Mouse (Mus musculus): ENCODE measurements around the gene Ggps1. TPM values are rescaled to one million over a fixed set of nuclear protein-coding genes. Genes with fewer than 3 reads are reported as not detected.
"Not testable (repeated sequence)": the region's sequence is repeated elsewhere in the genome, so short reads cannot be mapped to it uniquely, and the experiment has no call there.

Gene Ggps1
- polyA plus RNA-seq, 1 experiment: 40.2 TPM

- no peak for DNase-seq (ENCODE audit: low read depth)
- TF ChIP-seq POLR2A (IDR thresholded peaks at IDR 0.05; ENCODE audit: borderline replicate concordance, extremely low read depth, insufficient read depth, insufficient read length, poor library complexity, severe bottlenecking): no peak
Measured at GRCm38 (mm10) chr13:14035875-14036630, 27.2 kb downstream of the Ggps1 start.

- not testable (repeated sequence) for DNase-seq (ENCODE audit: low read depth)
Measured at GRCm38 (mm10) chr13:14035352-14035751, 27.9 kb downstream of the Ggps1 start.

GRCm38 (mm10) chr13:14034073-14034348 lies 29.3 kb downstream of the Ggps1 start:
- TF ChIP-seq POLR2A (IDR thresholded peaks at IDR 0.05; ENCODE audit: borderline replicate concordance, extremely low read depth, insufficient read depth, insufficient read length, poor library complexity, severe bottlenecking) (no peak), CTCF (IDR thresholded peaks at IDR 0.05; ENCODE audit: borderline replicate concordance, extremely low read depth, insufficient read depth, insufficient read length) (no peak)
- DNase-seq (ENCODE audit: low read depth): no peak

- DNase-seq (ENCODE audit: low read depth): no peak
- TF ChIP-seq POLR2A (IDR thresholded peaks at IDR 0.05; ENCODE audit: borderline replicate concordance, extremely low read depth, insufficient read depth, insufficient read length, poor library complexity, severe bottlenecking) (no peak), CTCF (IDR thresholded peaks at IDR 0.05; ENCODE audit: borderline replicate concordance, extremely low read depth, insufficient read depth, insufficient read length) (no peak)
Measured at GRCm38 (mm10) chr13:14033309-14034072, 29.8 kb downstream of the Ggps1 start.

GRCm38 (mm10) chr13:14026154-14026820 lies 37.0 kb downstream of the Ggps1 start:
- DNase-seq (ENCODE audit: low read depth): no peak

GRCm38 (mm10) chr13:14025554-14025953 lies 37.7 kb downstream of the Ggps1 start:
- TF ChIP-seq CTCF (IDR thresholded peaks at IDR 0.05; ENCODE audit: borderline replicate concordance, extremely low read depth, insufficient read depth, insufficient read length) (no peak), POLR2A (IDR thresholded peaks at IDR 0.05; ENCODE audit: borderline replicate concordance, extremely low read depth, insufficient read depth, insufficient read length, poor library complexity, severe bottlenecking) (no peak)
- DNase-seq (ENCODE audit: low read depth): no peak

More at GRCm38 (mm10) chr13:14026154-14026820, 37.0 kb downstream of the Ggps1 start:
- TF ChIP-seq POLR2A (IDR thresholded peaks at IDR 0.05; ENCODE audit: borderline replicate concordance, extremely low read depth, insufficient read depth, insufficient read length, poor library complexity, severe bottlenecking): no peak
- no peak for TF ChIP-seq CTCF (IDR thresholded peaks at IDR 0.05; ENCODE audit: borderline replicate concordance, extremely low read depth, insufficient read depth, insufficient read length)

GRCm38 (mm10) chr13:14021417-14021816 lies 41.9 kb downstream of the Ggps1 start:
- DNase-seq (ENCODE audit: low read depth): not testable (repeated sequence)

- no peak for DNase-seq (ENCODE audit: low read depth)
Measured at GRCm38 (mm10) chr13:14018852-14019251, 44.4 kb downstream of the Ggps1 start.

GRCm38 (mm10) chr13:14018283-14018682 lies 45.0 kb downstream of the Ggps1 start:
- TF ChIP-seq POLR2A (IDR thresholded peaks at IDR 0.05; ENCODE audit: borderline replicate concordance, extremely low read depth, insufficient read depth, insufficient read length, poor library complexity, severe bottlenecking) (no peak), CTCF (IDR thresholded peaks at IDR 0.05; ENCODE audit: borderline replicate concordance, extremely low read depth, insufficient read depth, insufficient read length) (no peak)
- DNase-seq (ENCODE audit: low read depth): no peak

More at GRCm38 (mm10) chr13:14018852-14019251, 44.4 kb downstream of the Ggps1 start:
- TF ChIP-seq CTCF (IDR thresholded peaks at IDR 0.05; ENCODE audit: borderline replicate concordance, extremely low read depth, insufficient read depth, insufficient read length) (no peak), POLR2A (IDR thresholded peaks at IDR 0.05; ENCODE audit: borderline replicate concordance, extremely low read depth, insufficient read depth, insufficient read length, poor library complexity, severe bottlenecking) (no peak)

GRCm38 (mm10) chr13:14015609-14016008 lies 47.7 kb downstream of the Ggps1 start:
- no peak for TF ChIP-seq CTCF (IDR thresholded peaks at IDR 0.05; ENCODE audit: borderline replicate concordance, extremely low read depth, insufficient read depth, insufficient read length)
- TF ChIP-seq POLR2A (IDR thresholded peaks at IDR 0.05; ENCODE audit: borderline replicate concordance, extremely low read depth, insufficient read depth, insufficient read length, poor library complexity, severe bottlenecking): no peak
- no peak for DNase-seq (ENCODE audit: low read depth)

GRCm38 (mm10) chr13:14014540-14014939 lies 48.7 kb downstream of the Ggps1 start:
- no peak for DNase-seq (ENCODE audit: low read depth)
- TF ChIP-seq POLR2A (IDR thresholded peaks at IDR 0.05; ENCODE audit: borderline replicate concordance, extremely low read depth, insufficient read depth, insufficient read length, poor library complexity, severe bottlenecking) (no peak), CTCF (IDR thresholded peaks at IDR 0.05; ENCODE audit: borderline replicate concordance, extremely low read depth, insufficient read depth, insufficient read length) (no peak)

GRCm38 (mm10) chr13:14014001-14014400 lies 49.3 kb downstream of the Ggps1 start:
- DNase-seq (ENCODE audit: low read depth): no peak
- TF ChIP-seq POLR2A (IDR thresholded peaks at IDR 0.05; ENCODE audit: borderline replicate concordance, extremely low read depth, insufficient read depth, insufficient read length, poor library complexity, severe bottlenecking) (no peak), CTCF (IDR thresholded peaks at IDR 0.05; ENCODE audit: borderline replicate concordance, extremely low read depth, insufficient read depth, insufficient read length) (no peak)

Data from brain, embryonic 14.5 days (tissue).